Mouse (Mus musculus) CH12.LX (cell line): ENCODE measurements around the gene H2-DMb2.

ENCODE experiments used
- CTCF ChIP-seq, 2 experiments: IDR thresholded peaks in 1 of 2; conservative IDR thresholded peaks in 1 of 2; 2 replicates each; pipeline ENCODE4 v1.5.1; 2011 to 2012; ENCODE audit warnings: low read depth in 2 of 2, low read length in 2 of 2, improper control_type of control experiment in 1 of 2, inconsistent platforms in 1 of 2, mild to moderate bottlenecking in 1 of 2, moderate library complexity in 1 of 2
- EP300 ChIP-seq: IDR thresholded peaks from 2 replicates; pipeline ENCODE4 v1.6.1; 2011; ENCODE audit warnings: low read length, improper control_type of control experiment
- JUN ChIP-seq: IDR thresholded peaks from 2 replicates; pipeline ENCODE4 v1.6.1; 2011; ENCODE audit warnings: low read depth, mild to moderate bottlenecking, low read length, improper control_type of control experiment, moderate library complexity; ENCODE audit not compliant: insufficient read depth
- MAX ChIP-seq: IDR thresholded peaks from 2 replicates; pipeline ENCODE4 v1.6.1; 2011; ENCODE audit warnings: low read length, improper control_type of control experiment
- MEF2A ChIP-seq: IDR thresholded peaks from 2 replicates; pipeline ENCODE4 v1.6.1; 2014; ENCODE audit warnings: low read depth, mild to moderate bottlenecking, inconsistent platforms, low read length, improper control_type of control experiment, borderline replicate concordance
- POLR2AphosphoS2 ChIP-seq: IDR thresholded peaks from 2 replicates; pipeline ENCODE4 v1.6.1; 2011; ENCODE audit warnings: low read depth, low read length, improper control_type of control experiment
- RAD21 ChIP-seq: IDR thresholded peaks from 2 replicates; pipeline ENCODE4 v1.6.1; 2011; ENCODE audit warnings: low read depth, mild to moderate bottlenecking, low read length, improper control_type of control experiment, moderate library complexity
- RCOR1 ChIP-seq: conservative IDR thresholded peaks from 2 replicates; pipeline ENCODE4 v1.6.1; 2012; ENCODE audit warnings: low read depth, mild to moderate bottlenecking, inconsistent platforms, low read length, improper control_type of control experiment
- TCF12 ChIP-seq: IDR thresholded peaks from 2 replicates; pipeline ENCODE4 v1.6.1; 2014; ENCODE audit warnings: low read depth, mild to moderate bottlenecking, inconsistent platforms, low read length, improper control_type of control experiment
- USF1 ChIP-seq: IDR thresholded peaks from 2 replicates; pipeline ENCODE4 v1.6.1; 2014; ENCODE audit warnings: low read depth, mild to moderate bottlenecking, inconsistent platforms, low read length, improper control_type of control experiment
- USF2 ChIP-seq: conservative IDR thresholded peaks from 2 replicates; pipeline ENCODE4 v1.6.1; 2011; ENCODE audit warnings: low read depth, low read length, improper control_type of control experiment

- TF ChIP-seq CTCF (conservative IDR thresholded peaks at IDR 0.05 in 1 of 2, IDR thresholded peaks at IDR 0.05 in 1 of 2; ENCODE audit: low read depth in 2 of 2, low read length in 2 of 2) (peak in 1 of 2 experiments; percentile 53; a peak in 2 of 4 replicates), EP300 (no peak), JUN (no peak), MEF2A (no peak), RCOR1 (no peak), TCF12 (no peak), USF2 (no peak), RAD21 (peak; percentile 29), USF1 (no peak), MAX (no peak), POLR2AphosphoS2 (no peak)
These were observed 29.4 kb downstream of the H2-DMb2 start for GRCm38 (mm10) chr17:34172528-34172927.
